Mouse (Mus musculus) CH12.LX (cell line): ENCODE measurements around the gene Phf12.
A peak's percentile ranks its signal among the peaks of the same experiment; 100 is the strongest.
"Not testable (repeated sequence)": the region's sequence is repeated elsewhere in the genome, so short reads cannot be mapped to it uniquely, and the experiment has no call there.

Experiments used
- CHD2 ChIP-seq: IDR thresholded peaks from 2 replicates; pipeline ENCODE4 v1.6.1; 2011; ENCODE audit warnings: low read length, improper control_type of control experiment
- CTCF ChIP-seq, 2 experiments: IDR thresholded peaks in 1 of 2; conservative IDR thresholded peaks in 1 of 2; 2 replicates each; pipeline ENCODE4 v1.5.1; 2011 to 2012; ENCODE audit warnings: low read depth in 2 of 2, low read length in 2 of 2, improper control_type of control experiment in 1 of 2, inconsistent platforms in 1 of 2, mild to moderate bottlenecking in 1 of 2, moderate library complexity in 1 of 2
- EP300 ChIP-seq: IDR thresholded peaks from 2 replicates; pipeline ENCODE4 v1.6.1; 2011; ENCODE audit warnings: low read length, improper control_type of control experiment
- HCFC1 ChIP-seq: IDR thresholded peaks from 2 replicates; pipeline ENCODE4 v1.6.1; 2012; ENCODE audit warnings: low read depth, mild to moderate bottlenecking, inconsistent platforms, low read length, improper control_type of control experiment
- NRF1 ChIP-seq: IDR thresholded peaks from 2 replicates; pipeline ENCODE4 v1.6.1; 2014; ENCODE audit warnings: low read depth, mild to moderate bottlenecking, inconsistent platforms, low read length, improper control_type of control experiment, moderate library complexity
- POLR2A ChIP-seq: IDR thresholded peaks from 2 replicates; pipeline ENCODE4 v1.6.1; 2011; ENCODE audit warnings: low read depth, mild to moderate bottlenecking, improper control_type of control experiment, low read length
- USF1 ChIP-seq: IDR thresholded peaks from 2 replicates; pipeline ENCODE4 v1.6.1; 2014; ENCODE audit warnings: low read depth, mild to moderate bottlenecking, inconsistent platforms, low read length, improper control_type of control experiment
- ZKSCAN1 ChIP-seq: IDR thresholded peaks from 2 replicates; pipeline ENCODE4 v1.6.1; 2012; ENCODE audit warnings: low read depth, inconsistent platforms, low read length, improper control_type of control experiment, borderline replicate concordance

DNA sequence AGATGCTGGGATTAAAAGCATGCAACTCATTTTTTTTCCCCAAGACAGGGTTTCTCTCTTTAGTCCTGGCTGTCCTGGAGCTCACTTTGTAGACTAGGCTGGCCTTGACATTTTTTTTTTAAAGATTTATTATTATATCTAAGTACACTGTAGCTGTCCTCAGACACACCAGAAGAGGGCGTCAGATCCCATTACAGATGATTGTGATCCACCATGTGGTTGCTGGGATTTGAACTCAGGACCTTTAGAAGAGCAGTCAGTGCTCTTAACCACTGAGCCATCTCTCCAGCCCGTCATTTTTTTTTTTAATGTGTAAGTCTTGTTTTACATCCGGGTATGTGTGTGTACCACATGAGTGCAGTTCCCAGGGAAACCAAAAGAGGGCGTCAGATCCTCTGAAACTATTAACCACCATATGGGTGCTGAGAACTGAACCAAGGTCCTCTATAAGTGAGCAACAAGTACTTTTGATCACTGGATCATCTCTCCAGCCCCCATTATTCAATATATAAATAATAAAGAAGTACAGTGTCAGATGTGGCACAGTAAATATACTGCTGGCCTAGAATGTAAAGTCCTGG lies 59.8 kb downstream of the Phf12 start:
- not testable (repeated sequence) for TF ChIP-seq CHD2, HCFC1, EP300, POLR2A, NRF1, ZKSCAN1, USF1
- TF ChIP-seq CTCF (conservative IDR thresholded peaks at IDR 0.05 in 1 of 2, IDR thresholded peaks at IDR 0.05 in 1 of 2; ENCODE audit: low read depth in 2 of 2, low read length in 2 of 2), result peak in 1 of 2 experiments; percentile 33; a peak in 2 of 4 replicates
